Mouse (Mus musculus) heart, postnatal 0 days (tissue): Measurements from ENCODE around the gene Shisa7. TPM values are rescaled to one million over a fixed set of nuclear protein-coding genes. Genes with fewer than 3 reads are reported as not detected.

Source experiments
- ATAC-seq: fragments of 200-750 bp; cut with Nextera tagmentation; 2 replicates; pipeline ENCODE4 v1.8.0; 2017; ENCODE audit warnings: low read depth, moderate number of reproducible peaks, moderate library complexity; ENCODE audit not compliant: insufficient read depth
- DNase-seq: peaks from one replicate; pipeline ENCODE4 v3.0.0-alpha.2; 2016; ENCODE audit warnings: low spot score
- H3K27ac ChIP-seq: fragments of 300-500 bp; sonication (generic); 2 replicates; pipeline ENCODE4 v1.5.1; 2014; ENCODE audit warnings: low read depth, mild to moderate bottlenecking
- H3K27me3 ChIP-seq: fragments of 300-500 bp; sonication (generic); 2 replicates; pipeline ENCODE4 v1.6.1; 2014; ENCODE audit warnings: low read length, mixed read lengths; ENCODE audit not compliant: control insufficient read depth, insufficient read depth
- H3K36me3 ChIP-seq: fragments of 300-500 bp; sonication (generic); replicated peaks from 2 replicates; pipeline ENCODE4 v1.6.1; 2014; ENCODE audit warnings: low read length, mixed read lengths; ENCODE audit not compliant: control insufficient read depth, insufficient read depth
- H3K4me1 ChIP-seq: fragments of 300-500 bp; sonication (generic); 2 replicates; pipeline ENCODE4 v1.6.1; 2014; ENCODE audit warnings: antibody characterized with exemption; ENCODE audit not compliant: control insufficient read depth, insufficient read depth
- H3K4me2 ChIP-seq: fragments of 300-500 bp; sonication (generic); 2 replicates; pipeline ENCODE4 v1.6.1; 2014; ENCODE audit warnings: low read depth, mild to moderate bottlenecking, low read length, moderate library complexity
- H3K4me3 ChIP-seq: fragments of 300-500 bp; sonication (generic); 2 replicates; pipeline ENCODE4 v1.5.1; 2014; ENCODE audit warnings: low read depth, low read length
- H3K9ac ChIP-seq: fragments of 300-500 bp; sonication (generic); replicated peaks from 2 replicates; pipeline ENCODE4 v1.6.1; 2014; ENCODE audit warnings: low read depth, low read length, mixed read lengths
- H3K9me3 ChIP-seq: fragments of 300-500 bp; sonication (generic); replicated peaks from 2 replicates; pipeline ENCODE4 v1.6.1; 2016; ENCODE audit warnings: low read length; ENCODE audit not compliant: control insufficient read depth
- CTCF ChIP-seq: IDR thresholded peaks from 2 replicates; pipeline ENCODE4 v1.5.1; 2016; ENCODE audit warnings: antibody characterized with exemption, control low read depth, low read depth
- EP300 ChIP-seq: IDR thresholded peaks from 2 replicates; pipeline ENCODE4 v1.6.1; 2016; ENCODE audit warnings: antibody characterized with exemption, low read depth
- WGBS: fragments of 180-500 bp; shearing (Covaris S2); extraction: QIAGEN DNeasy Blood & Tissue Kit; methylation state at CpG from one replicate; pipeline ENCODE4 v1.1.7; 2014; 5-methylcytosine and 5-hydroxymethylcytosine counted together
- polyA plus RNA-seq: library from polyadenylated mRNA; unstranded; fragments of >200 nt; fragmentation: Nextera tagmentation; extraction: Ambion mirVana; gene quantifications from 2 replicates; pipeline ENCODE4 v1.2.1, GENCODE M21; 2015
- total RNA-seq: library from RNA; depleted of rRNA; stranded (reverse); fragments of >200 nt; gene quantifications from 2 replicates; pipeline ENCODE4 v1.2.3, GENCODE M21; 2014; ENCODE audit warnings: low replicate concordance; rRNA removed

Gene Shisa7
- total and polyA plus RNA-seq, 2 experiments from 2014 or later: not detected

GRCm38 (mm10) chr7:4782130-4782529 lies 62.4 kb downstream of the Shisa7 start:
- Histone ChIP-seq H3K4me1 (no peaks in the 10 kb centered on the region), H3K27me3 (peaks cover 31% of the 10 kb centered on the region), H3K36me3 (no peaks in the 10 kb centered on the region), H3K9ac (no peak overlapping the region), H3K27ac (no peak overlapping the region), H3K4me3 (no peak overlapping the region), H3K4me2 (no peak overlapping the region), H3K9me3 (no peaks in the 10 kb centered on the region)
- DNase-seq (no peak), ATAC-seq (no peak)
- 34% methylated on average over 3 of the region's 3 CpGs for WGBS
- TF ChIP-seq CTCF (no peak), EP300 (no peak)

DNA sequence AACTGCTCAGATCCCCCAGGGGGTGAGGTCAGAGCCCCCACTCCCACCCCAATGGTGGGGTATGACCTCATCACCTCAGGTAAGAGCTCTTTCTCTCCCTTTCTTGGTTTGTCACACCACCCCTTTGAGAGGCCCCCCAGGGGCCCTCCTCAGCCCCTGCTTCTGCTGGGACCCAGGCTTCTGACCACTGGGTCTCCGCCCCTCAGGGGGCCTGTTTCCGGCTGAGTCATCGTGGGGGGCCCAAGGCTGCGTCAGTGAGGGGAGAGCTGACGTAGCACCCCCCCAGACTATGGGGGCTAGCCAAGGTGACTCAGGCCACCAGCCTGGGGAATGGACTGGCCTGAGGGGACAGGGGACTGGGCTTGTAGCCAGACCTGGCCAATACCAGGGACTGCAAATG lies 64.6 kb downstream of the Shisa7 start:
- H3K27me3 ChIP-seq: peaks cover 54% of the 10 kb centered on the region
- H3K27ac ChIP-seq: no peak overlapping the region
- H3K9ac ChIP-seq: no peak overlapping the region
- TF ChIP-seq EP300: no peak
- TF ChIP-seq CTCF: no peak
- DNase-seq (no peak), ATAC-seq (0 out of 2 replicates have a peak, but pooled peaks have one; percentile 15)
- no peak overlapping the region for H3K4me3 ChIP-seq
- no peaks in the 10 kb centered on the region for H3K4me1 ChIP-seq
- no peaks in the 10 kb centered on the region for H3K36me3 ChIP-seq
- no peak overlapping the region for H3K4me2 ChIP-seq
- whole genome bisulfite sequencing: 31% methylated on average over 5 of the region's 5 CpGs
- no peaks in the 10 kb centered on the region for H3K9me3 ChIP-seq

GRCm38 (mm10) chr7:4777851-4778637 lies 66.5 kb downstream of the Shisa7 start:
- WGBS: 6% methylated on average over 19 of the region's 20 CpGs
- no peaks in the 10 kb centered on the region for H3K9me3 ChIP-seq

GRCm38 (mm10) chr7:4776861-4777830 lies 67.3 kb downstream of the Shisa7 start:
- Histone ChIP-seq H3K27me3 (peaks cover 61% of the 10 kb centered on the region), H3K4me3 (peak overlapping the region; percentile 36), H3K36me3 (no peaks in the 10 kb centered on the region), H3K9me3 (no peaks in the 10 kb centered on the region; the same call in 1 of the 2 replicates), H3K4me2 (peak overlapping the region; percentile 55), H3K4me1 (no peaks in the 10 kb centered on the region), H3K9ac (0 out of 2 replicates have a peak overlapping the region, but pooled peaks have one; percentile 18), H3K27ac (no peak overlapping the region)
- whole genome bisulfite sequencing: 1% methylated on average over 41 of the region's 56 CpGs
- TF ChIP-seq EP300 (no peak), CTCF (no peak)
- no peak for DNase-seq
- peak; percentile 39 for ATAC-seq

More at GRCm38 (mm10) chr7:4777851-4778637, 66.5 kb downstream of the Shisa7 start:
- peaks cover 61% of the 10 kb centered on the region for H3K27me3 ChIP-seq
- no peak overlapping the region for H3K4me3 ChIP-seq
- no peak overlapping the region for H3K9ac ChIP-seq
- H3K27ac ChIP-seq: no peak overlapping the region
- ATAC-seq: no peak
- no peak overlapping the region for H3K4me2 ChIP-seq
- TF ChIP-seq CTCF (no peak), EP300 (no peak)
- no peaks in the 10 kb centered on the region for H3K4me1 ChIP-seq
- no peaks in the 10 kb centered on the region for H3K36me3 ChIP-seq
- DNase-seq: no peak

DNA sequence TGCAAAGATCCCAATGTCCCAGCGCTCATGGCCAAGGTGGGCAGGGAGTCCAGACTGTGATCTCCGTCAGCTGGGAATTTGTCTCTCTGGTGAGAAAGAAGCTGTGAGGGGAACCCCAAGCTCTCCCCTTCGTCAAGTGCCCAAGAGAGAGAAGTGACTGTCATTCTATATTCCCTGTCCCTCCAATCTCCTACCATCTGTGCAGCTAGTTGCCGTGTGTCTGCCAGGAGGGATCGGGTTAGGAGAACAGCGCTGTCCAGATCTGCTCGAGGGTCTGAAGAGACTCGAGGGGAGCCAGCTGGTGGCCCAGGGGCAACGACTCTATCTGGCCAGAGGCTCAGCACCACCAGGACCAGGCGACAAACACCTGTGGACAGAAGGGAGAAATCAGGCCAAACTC lies 68.4 kb downstream of the Shisa7 start:
- H3K4me3 ChIP-seq: no peak overlapping the region
- peaks cover 61% of the 10 kb centered on the region for H3K27me3 ChIP-seq
- no peaks in the 10 kb centered on the region for H3K4me1 ChIP-seq
- ATAC-seq (no peak), DNase-seq (no peak)
- TF ChIP-seq EP300: no peak
- TF ChIP-seq CTCF: no peak
- no peaks in the 10 kb centered on the region for H3K36me3 ChIP-seq
- H3K27ac ChIP-seq: no peak overlapping the region
- H3K9me3 ChIP-seq: no peaks in the 10 kb centered on the region; the same call in 1 of the 2 replicates
- WGBS: 35% methylated on average over 10 of the region's 10 CpGs
- H3K4me2 ChIP-seq: no peak overlapping the region
- no peak overlapping the region for H3K9ac ChIP-seq

Other genes starting within 250 kb of the Shisa7 start
Only the 30 nearest of the 33 such genes appear.
- gene Tmem86b, start 213.3 kb downstream of the Shisa7 start, total RNA-seq: 4.8 and 11.5 TPM in 2 replicates
- gene Tmem86b, start 213.3 kb downstream of the Shisa7 start, polyA plus RNA-seq: 0.33 and 0.82 TPM in 2 replicates
- gene Ppp6r1, start 185.7 kb downstream of the Shisa7 start, total RNA-seq: 101 and 146 TPM in 2 replicates
- 4.9 and 5.7 TPM in 2 replicates for gene Ppp6r1, start 185.7 kb downstream of the Shisa7 start, polyA plus RNA-seq
- gene Hspbp1, start 159.6 kb downstream of the Shisa7 start, total RNA-seq: 138 and 156 TPM in 2 replicates
- gene Hspbp1, start 159.6 kb downstream of the Shisa7 start, polyA plus RNA-seq: 69.8 and 72.9 TPM in 2 replicates
- gene Brsk1, start 154.1 kb downstream of the Shisa7 start, total RNA-seq: 7.1 and 10.9 TPM in 2 replicates
- 0.22 and 0.36 TPM in 2 replicates for gene Brsk1, start 154.1 kb downstream of the Shisa7 start, polyA plus RNA-seq
- gene Tmem150b, start 119.4 kb downstream of the Shisa7 start, total RNA-seq: 0.23 TPM in 1 of 2 replicates, not detected in the other
- not detected in 2 replicates for gene Tmem150b, start 119.4 kb downstream of the Shisa7 start, polyA plus RNA-seq
- 59.1 and 62.9 TPM in 2 replicates for gene Kmt5c, start 104.6 kb downstream of the Shisa7 start, total RNA-seq
- 38.3 and 42.9 TPM in 2 replicates for gene Kmt5c, start 104.6 kb downstream of the Shisa7 start, polyA plus RNA-seq
- gene Cox6b2, start 91.6 kb downstream of the Shisa7 start, total RNA-seq: 20.8 TPM in 1 of 2 replicates, not detected in the other
- gene Cox6b2, start 91.6 kb downstream of the Shisa7 start, polyA plus RNA-seq: 27.1 and 27.8 TPM in 2 replicates
- not detected in 2 replicates for gene Fam71e2, start 73.4 kb downstream of the Shisa7 start, total RNA-seq
- not detected in 2 replicates for gene Fam71e2, start 73.4 kb downstream of the Shisa7 start, polyA plus RNA-seq
- not detected in 2 replicates for gene Il11, start 61.8 kb downstream of the Shisa7 start, total RNA-seq
- gene Il11, start 61.8 kb downstream of the Shisa7 start, polyA plus RNA-seq: not detected in 2 replicates
- not detected in 2 replicates for gene Tmem190, start 61.8 kb downstream of the Shisa7 start, total RNA-seq
- not detected in 2 replicates for gene Tmem190, start 61.8 kb downstream of the Shisa7 start, polyA plus RNA-seq
- gene Tmem238, start 55.0 kb downstream of the Shisa7 start, total RNA-seq: 2.2 and 21.0 TPM in 2 replicates
- gene Tmem238, start 55.0 kb downstream of the Shisa7 start, polyA plus RNA-seq: 8.0 and 8.6 TPM in 2 replicates
- gene Rpl28, start 51.8 kb downstream of the Shisa7 start, total RNA-seq: 141 and 173 TPM in 2 replicates
- 259 and 269 TPM in 2 replicates for gene Rpl28, start 51.8 kb downstream of the Shisa7 start, polyA plus RNA-seq
- gene Ube2s, start 32.1 kb downstream of the Shisa7 start, total RNA-seq: 440 and 486 TPM in 2 replicates
- 156 and 174 TPM in 2 replicates for gene Ube2s, start 32.1 kb downstream of the Shisa7 start, polyA plus RNA-seq
- 1.4 and 20.0 TPM in 2 replicates for gene Isoc2b, start 25.6 kb upstream of the Shisa7 start, total RNA-seq
- 4.5 and 6.5 TPM in 2 replicates for gene Isoc2b, start 25.6 kb upstream of the Shisa7 start, polyA plus RNA-seq
- gene Isoc2a, start 32.5 kb upstream of the Shisa7 start, total RNA-seq: 15.2 and 25.6 TPM in 2 replicates
- gene Isoc2a, start 32.5 kb upstream of the Shisa7 start, polyA plus RNA-seq: 1.4 and 1.6 TPM in 2 replicates
- 0.88 TPM in 1 of 2 replicates, not detected in the other for gene Gm36210, start 61.8 kb upstream of the Shisa7 start, total RNA-seq
- 0.08 and 0.12 TPM in 2 replicates for gene Gm36210, start 61.8 kb upstream of the Shisa7 start, polyA plus RNA-seq
- 8.9 and 13.1 TPM in 2 replicates for gene Zfp628, start 70.5 kb upstream of the Shisa7 start, total RNA-seq
- 1.7 and 1.9 TPM in 2 replicates for gene Zfp628, start 70.5 kb upstream of the Shisa7 start, polyA plus RNA-seq
- 2.0 and 4.2 TPM in 2 replicates for gene Nat14, start 77.3 kb upstream of the Shisa7 start, total RNA-seq
- 2.8 and 3.6 TPM in 2 replicates for gene Nat14, start 77.3 kb upstream of the Shisa7 start, polyA plus RNA-seq
- gene Ssc5d, start 81.1 kb upstream of the Shisa7 start, total RNA-seq: 3.5 and 5.0 TPM in 2 replicates
- 1.1 and 1.2 TPM in 2 replicates for gene Ssc5d, start 81.1 kb upstream of the Shisa7 start, polyA plus RNA-seq
- 16.4 and 19.9 TPM in 2 replicates for gene Sbk2, start 119.7 kb upstream of the Shisa7 start, total RNA-seq
- gene Sbk2, start 119.7 kb upstream of the Shisa7 start, polyA plus RNA-seq: 22.0 and 24.3 TPM in 2 replicates
- 3.2 and 3.9 TPM in 2 replicates for gene Sbk3, start 126.5 kb upstream of the Shisa7 start, total RNA-seq
- 2.7 and 4.1 TPM in 2 replicates for gene Sbk3, start 126.5 kb upstream of the Shisa7 start, polyA plus RNA-seq
- gene Zfp579, start 151.5 kb upstream of the Shisa7 start, total RNA-seq: 8.3 and 15.0 TPM in 2 replicates
- 25.4 and 30.6 TPM in 2 replicates for gene Zfp579, start 151.5 kb upstream of the Shisa7 start, polyA plus RNA-seq
- 11.0 and 15.6 TPM in 2 replicates for gene Zfp524, start 169.7 kb upstream of the Shisa7 start, total RNA-seq
- 12.5 and 15.1 TPM in 2 replicates for gene Zfp524, start 169.7 kb upstream of the Shisa7 start, polyA plus RNA-seq
- gene Fiz1, start 170.0 kb upstream of the Shisa7 start, total RNA-seq: 37.2 and 56.9 TPM in 2 replicates
- gene Fiz1, start 170.0 kb upstream of the Shisa7 start, polyA plus RNA-seq: 14.4 and 14.7 TPM in 2 replicates
- gene Gm44973, start 170.8 kb upstream of the Shisa7 start, total RNA-seq: not detected in 2 replicates
- gene Gm44973, start 170.8 kb upstream of the Shisa7 start, polyA plus RNA-seq: 0.75 and 1.1 TPM in 2 replicates
- gene Zfp865, start 175.7 kb upstream of the Shisa7 start, total RNA-seq: 17.6 and 24.9 TPM in 2 replicates
- gene Zfp865, start 175.7 kb upstream of the Shisa7 start, polyA plus RNA-seq: 1.8 and 2.0 TPM in 2 replicates
- gene Ccdc106, start 175.9 kb upstream of the Shisa7 start, total RNA-seq: 1.0 and 2.8 TPM in 2 replicates
- gene Ccdc106, start 175.9 kb upstream of the Shisa7 start, polyA plus RNA-seq: 0.33 and 0.85 TPM in 2 replicates
- 0.99 TPM in 1 of 2 replicates, not detected in the other for gene 4632433K11Rik, start 189.4 kb upstream of the Shisa7 start, total RNA-seq
- gene 4632433K11Rik, start 189.4 kb upstream of the Shisa7 start, polyA plus RNA-seq: not detected in 2 replicates
- 7.2 and 8.3 TPM in 2 replicates for gene Zfp784, start 193.8 kb upstream of the Shisa7 start, total RNA-seq
- 8.0 and 8.2 TPM in 2 replicates for gene Zfp784, start 193.8 kb upstream of the Shisa7 start, polyA plus RNA-seq
- 15.0 TPM in 1 of 2 replicates, not detected in the other for gene Zfp580, start 206.8 kb upstream of the Shisa7 start, total RNA-seq
- gene Zfp580, start 206.8 kb upstream of the Shisa7 start, polyA plus RNA-seq: 14.7 and 16.6 TPM in 2 replicates